Mouse (Mus musculus) cortical plate, adult 2 months (tissue): ENCODE measurements around the gene Trim12c. TPM values are rescaled to one million over a fixed set of nuclear protein-coding genes. Genes with fewer than 3 reads are reported as not detected.
"Not testable (repeated sequence)": the region's sequence is repeated elsewhere in the genome, so short reads cannot be mapped to it uniquely, and the experiment has no call there.

ENCODE experiments used
- H3K27ac ChIP-seq: fragments of 200-500 bp; 2 replicates; pipeline ENCODE4 v1.5.1; 2012; ENCODE audit warnings: low read length, control low read depth, inconsistent platforms; ENCODE audit not compliant: insufficient read depth
- H3K4me1 ChIP-seq: fragments of 200-500 bp; 2 replicates; pipeline ENCODE4 v1.6.1; 2011; ENCODE audit warnings: low read length; ENCODE audit not compliant: control insufficient read depth, insufficient read depth
- H3K4me3 ChIP-seq: fragments of 200-500 bp; 2 replicates; pipeline ENCODE4 v1.5.1; 2011; ENCODE audit warnings: mild to moderate bottlenecking, low read length, control low read depth; ENCODE audit not compliant: insufficient read depth
- CTCF ChIP-seq: fragments of 200-500 bp; IDR thresholded peaks from 2 replicates; pipeline ENCODE4 v1.5.1; 2011; ENCODE audit warnings: mild to moderate bottlenecking, control low read depth, low read length; ENCODE audit not compliant: insufficient read depth; ENCODE audit errors: extremely low read depth
- POLR2A ChIP-seq: fragments of 200-500 bp; IDR thresholded peaks from 2 replicates; pipeline ENCODE4 v1.6.1; 2011; ENCODE audit warnings: mild to moderate bottlenecking, low read length, control low read depth; ENCODE audit not compliant: insufficient read depth; ENCODE audit errors: extremely low read depth
- polyA plus RNA-seq: library from polyadenylated mRNA; depleted of rRNA; stranded (reverse); fragments of >200 nt; gene quantifications from 2 replicates; pipeline ENCODE4 v1.2.3, GENCODE M21; 2012; rRNA removed

Trim12c gene
- polyA plus RNA-seq, 1 experiment, result 1.6 TPM

- H3K4me1 ChIP-seq, result no peaks in the 10 kb centered on the region
- no peak overlapping the region for H3K4me3 ChIP-seq
- TF ChIP-seq POLR2A (no peak), CTCF (no peak)
- H3K27ac ChIP-seq, result no peak overlapping the region
Measured at GRCm38 (mm10) chr7:104322028-104322427, 31.1 kb downstream of the Trim12c start.

DNA sequence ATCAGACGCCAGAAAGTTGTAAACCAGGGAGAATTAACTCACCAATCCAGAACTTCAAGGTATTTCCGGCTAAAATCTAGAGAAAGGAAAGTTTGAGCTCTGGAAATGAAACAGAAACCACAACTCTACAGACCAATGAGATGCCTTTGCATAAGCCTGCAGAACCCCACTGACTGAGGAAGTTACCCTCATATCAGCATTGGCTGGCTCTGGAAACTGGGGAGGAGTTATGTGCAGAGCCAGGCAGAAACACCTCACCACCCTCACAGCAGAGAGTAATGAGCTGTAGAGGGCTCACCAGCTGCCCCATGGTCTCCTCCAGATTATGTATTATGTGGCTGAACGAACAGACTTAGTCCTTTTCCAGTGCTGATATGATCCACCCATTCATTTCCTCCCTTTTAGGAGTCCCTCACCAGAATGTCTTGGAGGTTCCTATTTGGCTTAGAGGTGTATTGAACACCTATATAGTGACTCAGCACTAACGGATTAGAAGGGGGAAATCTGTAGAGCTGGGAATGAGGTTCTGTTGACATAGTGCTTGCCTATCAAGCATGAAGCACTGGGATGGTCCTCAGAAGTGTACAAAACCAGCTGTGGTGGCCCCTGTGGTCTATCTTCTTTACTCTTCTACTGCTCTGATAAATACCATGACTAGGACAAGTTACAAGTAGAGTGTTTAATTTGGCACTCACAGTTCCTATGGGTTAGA lies 37.6 kb downstream of the Trim12c start, which contains the start of gene Trim12a:
Gene Trim12a, minus strand, starts transcription at position 98 of the 712 bp plus-strand sequence.
- H3K4me1 ChIP-seq, H3K4me3 ChIP-seq: not testable (repeated sequence)
- H3K27ac ChIP-seq, result 0 out of 2 replicates have a peak within 1 kb of the TSS, but pooled peaks have one; percentile 46

DNA sequence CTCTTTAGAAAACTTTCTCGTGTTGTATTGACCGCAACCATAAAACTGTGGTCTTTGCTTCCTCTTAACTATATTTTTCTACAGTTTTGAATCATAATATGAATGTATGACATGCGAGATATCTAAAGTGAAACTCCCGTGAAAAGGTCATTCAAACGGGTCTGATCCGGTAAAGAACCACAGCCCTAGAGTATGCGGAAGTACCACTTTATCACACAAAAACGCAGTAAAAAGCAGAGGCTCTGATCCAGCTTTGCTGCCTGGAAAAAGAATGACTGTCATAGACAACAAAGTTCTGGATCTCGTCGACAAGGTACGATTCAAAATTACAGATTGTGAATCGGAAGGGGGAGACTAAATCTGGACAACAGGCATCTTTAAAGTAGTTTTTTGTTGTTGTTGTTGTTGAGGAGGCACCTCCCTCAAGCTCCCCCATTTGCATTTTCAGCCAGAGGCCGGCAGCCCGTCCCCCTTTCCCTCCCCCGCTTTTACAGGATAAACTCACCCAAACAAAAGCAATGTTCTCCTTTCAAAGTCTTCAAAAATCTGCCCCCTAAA lies 38.3 kb downstream of the Trim12c start:
- Histone ChIP-seq H3K4me3 (no peak overlapping the region), H3K27ac (0 out of 2 replicates have a peak overlapping the region, but pooled peaks have one; percentile 46), H3K4me1 (no peaks in the 10 kb centered on the region)
- TF ChIP-seq POLR2A, result no peak
- no peak for TF ChIP-seq CTCF

DNA sequence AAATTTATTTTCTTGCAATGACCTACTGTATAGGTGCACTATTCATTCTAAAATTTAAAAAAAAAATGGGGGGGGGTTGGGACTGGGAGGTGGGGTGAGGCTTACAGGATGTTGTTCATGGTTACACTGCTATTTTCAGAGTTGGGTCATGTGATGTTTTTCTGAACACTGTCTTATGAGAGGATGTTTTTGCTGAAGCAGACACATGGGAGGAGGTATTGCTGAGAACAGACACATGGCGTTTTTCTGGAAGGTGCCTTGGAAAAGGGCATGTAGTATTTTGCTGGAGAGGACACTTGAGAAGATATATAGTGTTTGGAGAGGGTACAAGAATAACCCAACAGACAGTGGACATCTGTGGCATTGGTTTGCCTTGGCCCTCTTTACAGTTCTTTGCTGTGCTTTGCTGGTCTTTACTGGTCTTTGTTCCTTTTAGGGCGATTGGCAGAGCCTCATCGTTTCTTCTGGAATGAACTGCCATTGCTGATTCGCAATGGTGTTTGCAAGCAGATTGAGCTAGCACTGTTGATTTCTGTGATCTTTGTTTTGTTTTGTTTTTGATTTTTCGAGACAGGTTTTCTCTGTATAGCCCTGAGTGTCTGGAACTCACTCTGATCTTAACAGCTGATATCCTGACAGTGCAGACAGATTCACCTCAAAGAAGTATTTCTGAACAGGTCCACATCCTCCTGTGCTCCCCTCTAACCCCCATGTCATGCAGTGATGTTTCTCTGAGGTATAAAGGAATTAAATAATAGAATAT lies 61.3 kb downstream of the Trim12c start:
- TF ChIP-seq POLR2A, result no peak
- TF ChIP-seq CTCF, result no peak
- Histone ChIP-seq H3K4me3 (no peak overlapping the region), H3K4me1 (no peaks in the 10 kb centered on the region), H3K27ac (no peak overlapping the region)

- no peak overlapping the region for H3K27ac ChIP-seq
- no peak overlapping the region for H3K4me3 ChIP-seq
- TF ChIP-seq CTCF (no peak), POLR2A (no peak)
- H3K4me1 ChIP-seq, result no peaks in the 10 kb centered on the region
Measured at GRCm38 (mm10) chr7:104290641-104291040, 62.5 kb downstream of the Trim12c start.

Other genes with a start within 250 kb of the Trim12c start
- not detected in 2 replicates for gene Olfr646, start 248.5 kb downstream of the Trim12c start, polyA plus RNA-seq
- not detected in 2 replicates for gene Ubqln5, start 223.5 kb downstream of the Trim12c start, polyA plus RNA-seq
- not detected in 2 replicates for gene Olfr643, start 216.0 kb downstream of the Trim12c start, polyA plus RNA-seq
- gene Ubqln3, start 210.1 kb downstream of the Trim12c start, polyA plus RNA-seq, result not detected in 2 replicates
- not detected in 2 replicates for gene Ubqlnl, start 202.8 kb downstream of the Trim12c start, polyA plus RNA-seq
- gene Olfm5, start 188.5 kb downstream of the Trim12c start, polyA plus RNA-seq, result 0.04 TPM in 1 of 2 replicates, not detected in the other
- 0.15 and 0.19 TPM in 2 replicates for gene Olfr648, start 170.0 kb downstream of the Trim12c start, polyA plus RNA-seq
- not detected in 2 replicates for gene Olfr649, start 157.4 kb downstream of the Trim12c start, polyA plus RNA-seq
- 0.38 and 0.57 TPM in 2 replicates for gene Trim6, start 134.6 kb downstream of the Trim12c start, polyA plus RNA-seq
- 2.8 and 3.4 TPM in 2 replicates for gene Trim34a, start 108.9 kb downstream of the Trim12c start, polyA plus RNA-seq
- gene Trim5, start 65.3 kb downstream of the Trim12c start, polyA plus RNA-seq, result 0.42 and 0.47 TPM in 2 replicates
- gene Trim12a, start 37.9 kb downstream of the Trim12c start, polyA plus RNA-seq, result 4.7 and 4.9 TPM in 2 replicates
- 0.06 and 0.08 TPM in 2 replicates for gene Trim34b, start 23.9 kb downstream of the Trim12c start, polyA plus RNA-seq
- 0.10 and 0.17 TPM in 2 replicates for gene Trim30b, start 16.5 kb upstream of the Trim12c start, polyA plus RNA-seq
- 0.11 and 0.17 TPM in 2 replicates for gene Trim30c, start 47.5 kb upstream of the Trim12c start, polyA plus RNA-seq
- gene Trim30a, start 111.8 kb upstream of the Trim12c start, polyA plus RNA-seq, result 2.0 and 2.6 TPM in 2 replicates
- 1.3 and 1.5 TPM in 2 replicates for gene Trim30d, start 154.5 kb upstream of the Trim12c start, polyA plus RNA-seq
- not detected in 2 replicates for gene Olfr651, start 196.8 kb upstream of the Trim12c start, polyA plus RNA-seq
- not detected in 2 replicates for gene Olfr652, start 207.5 kb upstream of the Trim12c start, polyA plus RNA-seq
- gene Olfr653, start 224.0 kb upstream of the Trim12c start, polyA plus RNA-seq, result not detected in 2 replicates
- not detected in 2 replicates for gene Olfr654, start 233.7 kb upstream of the Trim12c start, polyA plus RNA-seq
- not detected in 2 replicates for gene Olfr655, start 248.4 kb upstream of the Trim12c start, polyA plus RNA-seq